Mouse (Mus musculus) midbrain, embryonic 11.5 days (tissue): ENCODE data around the gene Gsk3a. TPM values are rescaled to one million over a fixed set of nuclear protein-coding genes. Genes with fewer than 3 reads are reported as not detected.

Experiments
- ATAC-seq: fragments of 200-750 bp; cut with Nextera tagmentation; 2 replicates; pipeline ENCODE4 v1.8.0; 2017; ENCODE audit warnings: moderate TSS enrichment, moderate library complexity; ENCODE audit not compliant: low FRiP score
- DNase-seq: peaks from one replicate; pipeline ENCODE4 v3.0.0; 2015; ENCODE audit warnings: low spot score; ENCODE audit errors: missing footprints
- H3K27ac ChIP-seq: fragments of 300-500 bp; sonication (generic); 2 replicates; pipeline ENCODE4 v1.5.1; 2014; ENCODE audit warnings: low read depth, low read length
- H3K27me3 ChIP-seq: fragments of 300-500 bp; sonication (generic); 2 replicates; pipeline ENCODE4 v1.6.1; 2014; ENCODE audit warnings: mild to moderate bottlenecking, low read length, moderate library complexity, mixed read lengths; ENCODE audit not compliant: control insufficient read depth, insufficient read depth
- H3K36me3 ChIP-seq: fragments of 300-500 bp; sonication (generic); 2 replicates; pipeline ENCODE4 v1.6.1; 2014; ENCODE audit warnings: mild to moderate bottlenecking, low read length, moderate library complexity, mixed read lengths; ENCODE audit not compliant: control insufficient read depth, insufficient read depth
- H3K4me1 ChIP-seq: fragments of 300-500 bp; sonication (generic); 2 replicates; pipeline ENCODE4 v1.6.1; 2014; ENCODE audit warnings: low read length; ENCODE audit not compliant: control insufficient read depth, insufficient read depth
- H3K4me2 ChIP-seq: fragments of 300-500 bp; sonication (generic); 2 replicates; pipeline ENCODE4 v1.6.1; 2014; ENCODE audit warnings: mild to moderate bottlenecking, moderate library complexity
- H3K4me3 ChIP-seq: fragments of 300-500 bp; sonication (generic); 2 replicates; pipeline ENCODE4 v1.5.1; 2014; ENCODE audit warnings: low read depth, low read length
- H3K9ac ChIP-seq: fragments of 300-500 bp; sonication (generic); 2 replicates; pipeline ENCODE4 v1.6.1; 2014; ENCODE audit warnings: low read length
- H3K9me3 ChIP-seq: fragments of 300-500 bp; sonication (generic); 2 replicates; pipeline ENCODE4 v1.6.1; 2016; ENCODE audit warnings: low read length; ENCODE audit not compliant: control insufficient read depth
- WGBS: fragments of 180-500 bp; shearing (Covaris S2); extraction: QIAGEN DNeasy Blood & Tissue Kit; methylation state at CpG from one replicate; pipeline ENCODE4 v1.1.7; 2014; 5-methylcytosine and 5-hydroxymethylcytosine counted together
- polyA plus RNA-seq: library from polyadenylated mRNA; unstranded; fragments of >200 nt; fragmentation: Nextera tagmentation; extraction: Ambion mirVana; gene quantifications from 2 replicates; pipeline ENCODE4 v1.2.1, GENCODE M21; 2014

Gsk3a gene
- polyA plus RNA-seq, 1 experiment from 2014 or later, result 14.6 TPM

DNA sequence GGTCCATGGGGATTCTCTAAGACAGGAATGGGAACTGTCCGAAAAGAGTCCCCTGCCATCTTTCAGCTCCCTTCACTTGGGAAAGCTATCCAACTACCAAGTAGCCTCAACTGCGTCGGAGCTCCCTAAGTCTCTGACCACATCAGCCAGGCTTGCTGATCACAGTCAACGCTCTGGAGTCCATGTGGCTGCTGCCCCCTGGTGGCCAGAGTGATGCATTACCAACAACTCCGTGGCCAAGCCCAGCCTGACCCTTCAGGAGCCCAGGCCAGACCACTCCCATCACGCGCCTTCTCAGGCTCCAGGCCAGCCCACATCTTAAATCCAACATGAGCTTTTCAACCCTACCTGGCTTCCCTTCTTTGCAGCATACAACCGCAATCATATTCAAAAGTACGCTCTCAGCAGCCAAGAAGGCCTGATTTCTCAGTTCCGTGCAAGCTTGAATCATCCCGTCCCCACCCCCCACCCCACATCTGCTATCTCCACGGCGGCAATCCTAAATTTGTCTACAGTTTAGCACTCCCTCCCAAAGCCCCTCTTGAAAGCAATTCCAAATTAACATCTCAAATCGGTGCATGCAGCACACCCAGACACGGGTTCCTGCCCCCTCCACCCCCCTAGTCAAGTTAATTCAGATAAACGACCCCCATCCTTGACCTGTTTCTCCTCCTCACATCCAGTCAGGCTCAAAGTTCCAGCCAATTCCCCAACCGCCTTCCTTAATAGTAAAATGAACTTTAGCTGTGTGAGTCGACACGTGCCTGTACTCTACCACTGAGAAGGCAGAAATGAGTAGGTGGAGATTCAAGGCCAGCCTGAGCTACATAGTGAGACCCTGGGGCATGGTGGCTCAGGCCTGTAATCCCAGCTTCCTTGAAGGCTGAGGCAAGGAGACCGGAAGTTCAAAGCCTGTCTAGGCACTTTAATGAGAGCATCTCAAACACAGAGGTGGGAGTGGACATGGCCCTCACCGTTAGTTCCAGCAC lies 49.7 kb downstream of the Gsk3a start:
- ATAC-seq (peak; percentile 92), DNase-seq (peak; percentile 99)
- Histone ChIP-seq H3K36me3 (no peaks in the 10 kb centered on the region), H3K4me3 (no peak overlapping the region), H3K27ac (no peak overlapping the region), H3K27me3 (peaks cover 5% of the 10 kb centered on the region), H3K9ac (no peak overlapping the region), H3K9me3 (no peaks in the 10 kb centered on the region), H3K4me1 (no peaks in the 10 kb centered on the region), H3K4me2 (no peak overlapping the region)
- WGBS, result 29% methylated on average over 21 of the region's 21 CpGs

DNA sequence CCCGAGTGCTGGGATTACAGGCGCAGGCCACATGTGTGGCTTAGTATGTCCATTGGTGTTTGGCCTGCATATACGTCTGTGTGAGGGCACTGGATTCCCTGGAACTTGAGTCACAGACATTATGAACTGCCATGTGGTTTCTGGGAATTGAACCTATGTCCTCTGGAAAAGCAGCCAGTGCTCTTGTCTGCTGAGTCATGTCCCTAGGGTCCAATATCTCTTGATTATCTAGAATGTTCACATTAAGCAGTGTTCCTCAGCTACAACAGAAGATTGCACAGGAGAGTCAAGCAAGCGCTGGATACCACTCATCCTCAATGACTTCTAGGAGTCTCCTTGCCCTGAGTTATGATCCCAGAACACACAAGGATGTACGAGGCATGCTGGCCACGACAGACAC lies 53.6 kb downstream of the Gsk3a start:
- H3K4me2 ChIP-seq, result no peak overlapping the region
- no peak for ATAC-seq
- H3K36me3 ChIP-seq, result no peaks in the 10 kb centered on the region
- H3K4me1 ChIP-seq, result peaks cover 12% of the 10 kb centered on the region
- no peak for DNase-seq
- no peak overlapping the region for H3K9ac ChIP-seq
- peaks cover 33% of the 10 kb centered on the region for H3K27me3 ChIP-seq
- no peaks in the 10 kb centered on the region for H3K9me3 ChIP-seq
- WGBS, result 85% methylated on average over 6 of the region's 6 CpGs
- H3K27ac ChIP-seq, result no peak overlapping the region
- no peak overlapping the region for H3K4me3 ChIP-seq

DNA sequence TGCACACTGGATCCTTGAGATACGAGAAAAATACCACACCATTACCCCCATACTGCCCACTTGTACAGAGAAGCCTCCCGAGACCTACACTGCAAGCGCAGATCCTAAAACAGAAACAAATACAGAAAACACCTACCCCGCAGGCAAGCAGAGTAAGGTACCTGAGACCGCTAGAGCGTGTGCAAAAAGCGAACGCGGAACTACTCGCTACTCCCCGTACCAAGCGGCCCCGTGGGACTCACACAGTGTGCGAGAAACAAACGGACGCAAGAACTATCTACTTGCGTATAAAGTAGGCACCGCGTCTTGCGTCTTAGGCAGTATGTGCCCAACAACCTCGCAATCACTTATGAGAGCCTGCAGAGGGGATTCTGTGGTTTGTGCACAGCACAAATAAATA lies 55.8 kb downstream of the Gsk3a start:
- Histone ChIP-seq H3K9me3 (no peaks in the 10 kb centered on the region), H3K27me3 (peaks cover 40% of the 10 kb centered on the region), H3K4me3 (peak overlapping the region; percentile 6; the same call in 1 of the 2 replicates), H3K4me1 (peaks cover 22% of the 10 kb centered on the region), H3K4me2 (peak overlapping the region; percentile 41), H3K36me3 (no peaks in the 10 kb centered on the region), H3K27ac (no peak overlapping the region), H3K9ac (0 out of 2 replicates have a peak overlapping the region, but pooled peaks have one; percentile 4)
- DNase-seq, result peak; percentile 91
- ATAC-seq, result no peak
- WGBS, result 5% methylated on average over 21 of the region's 21 CpGs

DNA sequence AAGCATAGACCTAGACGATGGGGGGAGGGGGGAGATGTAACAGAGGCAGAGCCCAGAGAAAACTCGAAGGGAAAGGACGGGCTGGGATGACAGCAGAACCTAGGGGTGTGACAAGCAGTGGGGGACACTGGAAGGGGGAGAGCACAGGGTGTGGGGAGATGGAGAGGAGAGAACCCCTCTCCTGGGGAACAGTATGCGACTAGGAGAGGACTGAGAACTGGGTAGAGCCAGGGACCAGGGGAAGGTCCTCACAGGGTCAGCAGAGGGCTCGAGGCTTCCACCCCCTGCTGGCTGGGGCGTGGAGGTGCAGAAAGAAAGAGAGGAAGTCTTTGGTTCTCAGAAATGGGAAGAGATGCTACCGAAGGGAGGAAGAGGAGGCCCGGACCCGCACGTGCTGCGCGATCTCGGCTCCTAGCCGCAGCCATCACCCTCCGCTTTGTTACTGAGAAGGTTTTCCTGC lies 56.3 kb downstream of the Gsk3a start:
- H3K27me3 ChIP-seq, result peaks cover 40% of the 10 kb centered on the region
- no peaks in the 10 kb centered on the region for H3K9me3 ChIP-seq
- 0 out of 2 replicates have a peak overlapping the region, but pooled peaks have one; percentile 22 for H3K9ac ChIP-seq
- H3K27ac ChIP-seq, result no peak overlapping the region
- WGBS, result 2% methylated on average over 15 of the region's 15 CpGs
- peak overlapping the region; percentile 6; the same call in 1 of the 2 replicates for H3K4me3 ChIP-seq
- ATAC-seq (no peak), DNase-seq (peak; percentile 95)
- no peaks in the 10 kb centered on the region for H3K36me3 ChIP-seq
- H3K4me2 ChIP-seq, result peak overlapping the region; percentile 41
- peaks cover 22% of the 10 kb centered on the region for H3K4me1 ChIP-seq

DNA sequence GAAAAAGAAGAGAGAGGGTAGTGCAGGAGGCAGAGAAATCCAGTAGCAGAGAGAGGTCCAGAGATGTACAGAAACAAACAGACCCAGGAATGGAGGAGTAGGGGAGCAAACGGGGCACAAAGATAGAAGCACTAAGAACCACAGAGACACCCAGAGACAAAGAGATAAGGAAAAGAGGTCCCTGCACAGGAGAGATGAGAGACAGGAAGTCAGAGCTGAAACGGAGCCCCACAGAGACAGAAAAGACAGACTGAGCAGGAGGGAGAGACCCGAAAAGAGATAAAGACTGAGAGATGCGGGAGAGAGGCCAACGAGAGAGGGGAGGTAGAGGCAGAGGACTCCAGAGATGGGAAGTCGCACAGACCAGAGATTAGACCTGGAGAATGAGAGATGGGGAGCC lies 57.1 kb downstream of the Gsk3a start:
- peak overlapping the region; percentile 80 for H3K4me2 ChIP-seq
- no peaks in the 10 kb centered on the region for H3K9me3 ChIP-seq
- 0 out of 2 replicates have a peak overlapping the region, but pooled peaks have one; percentile 27 for H3K27ac ChIP-seq
- peaks cover 28% of the 10 kb centered on the region for H3K4me1 ChIP-seq
- H3K4me3 ChIP-seq, result peak overlapping the region; percentile 53
- DNase-seq (no peak), ATAC-seq (no peak)
- 4% methylated on average over 6 of the region's 6 CpGs for WGBS
- peak overlapping the region; percentile 85; the same call in 1 of the 2 replicates for H3K9ac ChIP-seq
- H3K36me3 ChIP-seq, result no peaks in the 10 kb centered on the region
- peaks cover 40% of the 10 kb centered on the region for H3K27me3 ChIP-seq

DNA sequence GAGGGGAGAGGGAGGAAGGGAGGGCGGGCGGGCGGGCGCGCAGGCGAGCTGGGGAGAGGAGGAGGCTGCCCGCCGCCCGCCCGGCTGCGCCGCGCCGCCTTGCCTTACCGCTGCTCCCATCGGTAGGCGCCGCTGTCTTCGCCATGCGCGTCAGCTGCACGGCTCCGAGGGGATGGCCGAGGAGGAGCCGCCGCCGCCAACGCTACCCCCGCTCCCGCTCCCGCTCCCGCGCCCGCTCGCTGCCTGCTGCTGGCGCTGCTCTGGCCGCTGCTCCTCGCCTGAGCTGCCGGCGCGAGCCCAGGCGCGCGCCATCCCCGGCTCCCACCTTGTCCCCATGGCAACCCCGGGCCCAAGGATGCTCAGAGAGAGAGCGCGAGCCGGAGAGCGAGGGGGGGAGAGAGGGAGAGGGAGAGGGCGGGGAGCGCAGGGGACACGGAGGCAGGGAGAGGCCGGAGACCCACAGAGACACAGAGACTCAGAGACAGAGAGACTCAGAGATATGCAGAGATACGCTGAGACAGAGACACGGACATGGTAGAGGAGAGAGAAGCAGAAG lies 58.0 kb downstream of the Gsk3a start, which contains the start of gene Pou2f2:
Gene Pou2f2 (minus strand): TSS at position 121 of the 556 bp plus-strand sequence.
- WGBS, result 1% methylated on average over 47 of the region's 56 CpGs
- H3K4me3 ChIP-seq, result peak within 1 kb of the TSS; percentile 53
- H3K9ac ChIP-seq, result peak within 1 kb of the TSS; percentile 85
- no peaks in the 10 kb centered on the region for H3K36me3 ChIP-seq
- peaks cover 40% of the 10 kb centered on the region for H3K27me3 ChIP-seq
- no peaks in the 10 kb centered on the region for H3K9me3 ChIP-seq
- peaks cover 36% of the 10 kb centered on the region for H3K4me1 ChIP-seq
- DNase-seq (peak; percentile 98), ATAC-seq (peak; percentile 92)
- peak within 1 kb of the TSS; percentile 80 for H3K4me2 ChIP-seq
- H3K27ac ChIP-seq, result peak within 1 kb of the TSS; percentile 91

DNA sequence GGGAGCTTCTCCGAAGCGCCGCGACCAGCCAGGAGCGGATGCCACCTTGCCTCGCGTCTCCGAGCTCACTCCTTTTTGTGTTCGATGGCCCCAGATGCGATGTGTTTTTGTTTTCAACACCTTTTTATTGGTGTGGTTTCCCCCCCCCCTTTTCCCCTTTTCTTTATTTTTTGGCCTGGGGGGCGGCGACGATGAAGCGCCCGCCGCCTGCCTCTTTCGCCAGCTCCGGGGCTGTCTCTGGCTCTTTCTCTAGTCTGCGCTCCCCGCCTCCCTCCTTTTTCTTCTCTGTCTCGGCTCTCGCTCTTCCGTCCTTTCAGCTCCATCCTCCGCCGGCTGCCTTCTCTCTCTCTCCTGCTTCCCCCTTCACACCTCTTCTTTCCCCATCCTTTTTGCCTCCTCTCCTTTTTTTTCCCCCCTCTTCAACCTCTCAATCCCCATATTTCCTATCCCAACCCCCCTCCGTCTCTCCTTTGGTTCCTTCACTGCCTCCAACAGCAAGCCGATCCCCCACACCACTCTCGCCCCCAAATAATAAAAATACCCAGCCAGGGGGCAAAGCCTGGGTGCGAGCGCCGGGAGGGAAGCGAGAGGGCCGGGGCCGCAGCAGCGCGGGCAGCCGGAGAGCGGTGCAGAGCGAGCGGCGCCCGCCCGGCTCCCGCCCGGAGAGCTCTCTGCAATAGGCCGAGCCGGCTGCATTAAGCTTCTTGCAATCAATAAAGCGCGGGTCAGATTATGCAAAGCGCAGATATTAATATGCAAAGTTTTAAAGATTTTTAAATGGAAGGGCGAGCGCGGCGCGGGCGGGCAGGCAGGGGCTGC lies 58.7 kb downstream of the Gsk3a start:
- Histone ChIP-seq H3K4me3 (peak overlapping the region; percentile 53), H3K36me3 (no peaks in the 10 kb centered on the region), H3K27ac (peak overlapping the region; percentile 91), H3K9me3 (no peaks in the 10 kb centered on the region), H3K4me2 (peak overlapping the region; percentile 80), H3K9ac (peak overlapping the region; percentile 85), H3K4me1 (peaks cover 41% of the 10 kb centered on the region), H3K27me3 (peaks cover 40% of the 10 kb centered on the region)
- DNase-seq (peak; percentile 97), ATAC-seq (peak; percentile 84)
- under 1% methylated on average over 56 of the region's 56 CpGs for WGBS

DNA sequence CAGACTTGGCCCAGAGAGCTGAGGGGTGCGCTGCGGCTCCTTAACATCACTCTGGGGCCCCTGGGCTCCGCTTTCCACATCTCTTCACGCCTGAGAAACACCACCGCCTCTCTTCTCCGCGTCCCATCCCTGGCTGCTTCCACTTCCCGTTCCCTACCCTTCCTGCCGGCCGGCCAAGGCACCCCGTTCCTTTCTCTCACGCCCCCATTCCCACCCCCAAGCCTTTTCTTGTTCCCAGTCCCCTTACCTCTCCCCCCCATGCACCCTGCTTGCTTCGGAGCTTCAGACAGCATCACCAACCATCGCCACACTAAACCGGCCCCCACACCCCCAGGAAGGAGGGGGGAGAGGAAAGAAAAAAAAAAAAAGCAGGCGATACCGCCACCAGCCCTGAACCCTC lies 59.3 kb downstream of the Gsk3a start:
- Histone ChIP-seq H3K4me3 (peak overlapping the region; percentile 53), H3K27ac (peak overlapping the region; percentile 91), H3K27me3 (peaks cover 38% of the 10 kb centered on the region), H3K9me3 (no peaks in the 10 kb centered on the region), H3K36me3 (no peaks in the 10 kb centered on the region), H3K9ac (peak overlapping the region; percentile 85), H3K4me1 (peaks cover 48% of the 10 kb centered on the region), H3K4me2 (peak overlapping the region; percentile 80)
- ATAC-seq (no peak), DNase-seq (peak; percentile 90)
- 1% methylated on average over 17 of the region's 17 CpGs for WGBS
